Comparison of ENCODE assay signal across 16 mouse cellular contexts in genomic region chr9:14705321-14706162, GRCm38 (mm10). TPM values are rescaled to one million over a fixed set of nuclear protein-coding genes. Genes with fewer than 3 reads are reported as not detected.
DNase-seq lines count a peak whose midpoint lies in the region; ATAC-seq lines count a peak whose summit lies in the region.
"Had no signal": no experiment of that assay in that cellular context is flagged by ENCODE, and none has a peak within 500 bp of the region (broad histone marks: within the 10 kb centered on the region; RNA-seq: fewer than 3 reads in every experiment).

No protein-coding gene starts in this region.

- no peaks in the 10 kb centered on the region for H3K36me3 ChIP-seq in hindbrain, embryonic 16.5 days (ENCODE audit: control insufficient read depth, insufficient read depth, low read length)
- no peaks in the 10 kb centered on the region for H3K36me3 ChIP-seq in hindbrain, embryonic 10.5 days
- H3K36me3 ChIP-seq in megakaryocyte, embryonic 14.5 days (replicated peaks; ENCODE audit: low read length) = no peaks in the 10 kb centered on the region
- H3K36me3 ChIP-seq: heart, embryonic 15.5 days had no signal

- no peak overlapping the region for H3K4me3 ChIP-seq in hindbrain, embryonic 16.5 days (ENCODE audit: low read length)
- H3K4me3 ChIP-seq in hindbrain, embryonic 10.5 days = no peak overlapping the region
- H3K4me3 ChIP-seq in megakaryocyte, embryonic 14.5 days (replicated peaks) = peak overlapping the region; percentile 6
- H3K4me3 ChIP-seq: gastrocnemius, adult 2 months; heart, embryonic 15.5 days had no signal

- H3K9ac ChIP-seq in hindbrain, embryonic 16.5 days (ENCODE audit: low read depth, low read length) = no peak overlapping the region
- H3K9ac ChIP-seq: heart, embryonic 15.5 days had no signal

- peak; percentile 52; the same call in 1 of the 2 replicates for ATAC-seq in hindbrain, embryonic 16.5 days
- no peak for ATAC-seq in megakaryocyte, adult 5-6 weeks (ENCODE audit: poor library complexity, severe bottlenecking)
- ATAC-seq in granulocyte monocyte progenitor cell, adult 5-6 weeks (replicated peaks; ENCODE audit: poor library complexity, severe bottlenecking) = 0 out of 2 replicates have a peak, but pooled peaks have one; percentile 12
- ATAC-seq: CD4-positive, CD25-positive, alpha-beta regulatory T cell, adult 4 months had no signal

- H3K4me2 ChIP-seq in hindbrain, embryonic 16.5 days (ENCODE audit: low read length) = no peak overlapping the region
- H3K4me2 ChIP-seq: heart, embryonic 15.5 days had no signal

- 67% methylated on average over 13 of the region's 13 CpGs for WGBS in hindbrain, embryonic 16.5 days
- 82% methylated on average over 13 of the region's 13 CpGs for WGBS in hindbrain, embryonic 10.5 days

- no peaks in the 10 kb centered on the region for H3K27me3 ChIP-seq in hindbrain, embryonic 16.5 days (replicated peaks; ENCODE audit: control insufficient read depth, insufficient read depth, low read length)
- no peaks in the 10 kb centered on the region for H3K27me3 ChIP-seq in hindbrain, embryonic 10.5 days (ENCODE audit: insufficient read depth, poor library complexity, severe bottlenecking)
- peaks cover 11% of the 10 kb centered on the region for H3K27me3 ChIP-seq in megakaryocyte, embryonic 14.5 days (replicated peaks)
- H3K27me3 ChIP-seq: heart, embryonic 15.5 days had no signal

- H3K9me3 ChIP-seq in hindbrain, embryonic 16.5 days (ENCODE audit: control insufficient read depth, low read length) = no peaks in the 10 kb centered on the region
- no peaks in the 10 kb centered on the region for H3K9me3 ChIP-seq in hindbrain, embryonic 10.5 days
- H3K9me3 ChIP-seq in megakaryocyte, embryonic 14.5 days = 0 out of 2 replicates have a peak, but pooled peaks cover 3% of the 10 kb centered on the region
- H3K9me3 ChIP-seq: heart, embryonic 15.5 days had no signal

- DNase-seq in hindbrain, embryonic 10.5 days (ENCODE audit: low spot score) = no peak
- DNase-seq in right cerebral cortex, postnatal 25 days = peak; percentile 8
- no peak for DNase-seq in ovary, postnatal 14 days (ENCODE audit: low spot score)
- DNase-seq: adrenal gland, postnatal 25 days; cerebellum, adult 8-10 months; gastrocnemius, adult 2 months; lung, adult 2 months; spleen, adult 18-20 months; thymus, adult 18-20 months had no signal

- no peak overlapping the region for H3K27ac ChIP-seq in hindbrain, embryonic 16.5 days (ENCODE audit: low read depth, low read length)
- no peak overlapping the region for H3K27ac ChIP-seq in hindbrain, embryonic 10.5 days
- H3K27ac ChIP-seq: gastrocnemius, adult 2 months; heart, embryonic 15.5 days had no signal

- H3K4me1 ChIP-seq in hindbrain, embryonic 16.5 days (ENCODE audit: control insufficient read depth, insufficient read depth, low read depth, low read length) = no peaks in the 10 kb centered on the region
- no peaks in the 10 kb centered on the region; the same call in 1 of the 2 replicates for H3K4me1 ChIP-seq in hindbrain, embryonic 10.5 days (replicated peaks)
- H3K4me1 ChIP-seq in megakaryocyte, embryonic 14.5 days = peaks cover 23% of the 10 kb centered on the region

RNA-seq across cellular contexts. Expression of gene Piwil4, which starts 35.0 kb away (rescaled TPM):
- polyA plus RNA-seq in hindbrain, embryonic 16.5 days (2015; fragmentation: Nextera tagmentation; extraction: Ambion mirVana) = 0.40 TPM in 2 replicates
- polyA plus RNA-seq in hindbrain, embryonic 10.5 days (2016; fragmentation: Nextera tagmentation; extraction: Ambion mirVana) = 0.27 and 0.32 TPM in 2 replicates
- not detected in 2 replicates for polyA plus RNA-seq in megakaryocyte, embryonic 14.5 days (2012; ENCODE audit: insufficient read depth, low replicate concordance)
- total RNA-seq in megakaryocyte, adult 5-6 weeks (2015) = 0.09 TPM in 1 of 2 replicates, not detected in the other
- total RNA-seq in megakaryocyte, adult 5-6 weeks (2017) = not detected in 2 replicates
- total RNA-seq in granulocyte monocyte progenitor cell, adult 5-6 weeks (2014; fragmentation: Nextera tagmentation) = not detected in 2 replicates
- total RNA-seq in granulocyte monocyte progenitor cell, adult 5-6 weeks (2017) = 0.09 TPM in 1 of 2 replicates, not detected in the other
- polyA plus RNA-seq: embryonic facial prominence, embryonic 11.5 days had no signal

RNA-seq across cellular contexts. Expression of gene Fut4, which starts 46.7 kb away (rescaled TPM):
- polyA plus RNA-seq in hindbrain, embryonic 16.5 days (2015; fragmentation: Nextera tagmentation; extraction: Ambion mirVana) = 1.4 TPM in 2 replicates
- polyA plus RNA-seq in hindbrain, embryonic 10.5 days (2016; fragmentation: Nextera tagmentation; extraction: Ambion mirVana) = 2.7 and 2.8 TPM in 2 replicates
- 0.02 TPM in 1 of 2 replicates, not detected in the other for polyA plus RNA-seq in megakaryocyte, embryonic 14.5 days (2012; ENCODE audit: insufficient read depth, low replicate concordance)
- 6.9 and 7.2 TPM in 2 replicates for total RNA-seq in megakaryocyte, adult 5-6 weeks (2015)
- 9.5 and 9.6 TPM in 2 replicates for total RNA-seq in megakaryocyte, adult 5-6 weeks (2017)
- 8.4 and 10.6 TPM in 2 replicates for total RNA-seq in granulocyte monocyte progenitor cell, adult 5-6 weeks (2014; fragmentation: Nextera tagmentation)
- 12.7 and 16.0 TPM in 2 replicates for total RNA-seq in granulocyte monocyte progenitor cell, adult 5-6 weeks (2017)
